Mouse (Mus musculus): ENCODE results near the gene Sdhaf4.

- TF ChIP-seq GATA1 (IDR thresholded peaks at IDR 0.05; ENCODE audit: low read length) (no peak), TAL1 (IDR thresholded peaks at IDR 0.05; ENCODE audit: low read length) (no peak; the same call in 2 of the 3 replicates)
Measured at GRCm38 (mm10) chr1:23966226-23966625, 39.2 kb downstream of the Sdhaf4 start.

All from erythroblast, embryonic 14.5 days (primary cell).